Mouse (Mus musculus) cerebellum, postnatal 10 days (tissue): ENCODE data around the gene Gm17651.
A peak's percentile ranks its signal among the peaks of the same experiment; 100 is the strongest.

Experiments used
- DNase-seq, 2 experiments: peaks; one replicate each; pipeline ENCODE4 v3.0.0; 2021; ENCODE audit warnings: mixed read lengths in 2 of 2

Gene Gm17651

GRCm38 (mm10) chr3:97678416-97678815 is 3.9 kb upstream of the Gm17651 start:
- DNase-seq = no peak

DNA sequence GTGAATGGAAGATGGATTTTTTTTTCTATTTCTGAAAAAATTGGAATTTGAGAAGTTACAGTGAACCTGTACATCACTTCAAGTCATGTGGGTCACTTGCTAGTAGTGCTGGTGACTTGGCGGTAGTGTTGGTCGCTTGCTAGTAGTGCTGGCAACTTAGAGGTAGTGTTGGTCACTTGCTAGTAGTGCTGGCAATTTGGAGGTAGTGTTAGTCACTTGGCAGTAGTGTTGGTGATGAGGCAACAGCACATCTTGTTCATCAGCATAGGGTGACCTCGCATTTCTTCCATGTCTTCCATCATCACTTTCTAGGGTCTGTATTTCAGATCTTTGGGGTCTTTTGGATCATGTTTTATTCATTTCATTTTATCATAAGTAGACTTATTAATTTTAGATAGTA is 1.6 kb upstream of the Gm17651 start:
- no peak for DNase-seq

DNA sequence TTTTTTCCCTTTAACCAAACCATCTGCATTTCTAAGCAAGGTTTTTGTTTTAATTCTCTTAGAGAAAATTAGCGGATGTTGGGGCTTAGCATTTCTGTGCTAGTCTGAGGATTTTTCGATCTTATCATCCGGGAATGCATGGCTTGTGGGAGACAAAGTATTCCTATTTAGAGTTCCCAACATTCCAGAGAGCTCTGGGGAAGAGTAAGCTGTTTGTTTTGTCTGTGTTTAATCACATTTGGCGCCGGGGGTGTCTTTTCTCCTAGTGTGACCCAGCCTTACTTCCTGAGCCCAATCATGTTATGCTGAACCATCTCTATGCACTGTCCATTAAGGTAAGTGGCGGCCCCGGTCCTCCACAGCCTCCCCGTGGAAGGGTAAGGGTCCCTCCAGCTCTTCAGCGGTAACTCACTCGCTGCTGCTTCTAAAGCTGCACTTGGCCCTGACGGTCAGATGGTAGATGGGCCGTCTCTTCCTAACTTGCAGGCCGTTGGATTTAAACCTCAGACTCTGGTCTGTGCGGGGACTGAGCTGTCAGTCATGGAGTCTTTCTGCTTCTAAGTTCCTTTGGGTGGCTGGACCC is 7.3 kb downstream of the Gm17651 start:
- DNase-seq = no peak

- DNase-seq = no peak
Measured at GRCm38 (mm10) chr3:97666154-97666553, 8.3 kb downstream of the Gm17651 start.

- DNase-seq = no peak
Measured at GRCm38 (mm10) chr3:97665525-97665924, 9.0 kb downstream of the Gm17651 start.

DNA sequence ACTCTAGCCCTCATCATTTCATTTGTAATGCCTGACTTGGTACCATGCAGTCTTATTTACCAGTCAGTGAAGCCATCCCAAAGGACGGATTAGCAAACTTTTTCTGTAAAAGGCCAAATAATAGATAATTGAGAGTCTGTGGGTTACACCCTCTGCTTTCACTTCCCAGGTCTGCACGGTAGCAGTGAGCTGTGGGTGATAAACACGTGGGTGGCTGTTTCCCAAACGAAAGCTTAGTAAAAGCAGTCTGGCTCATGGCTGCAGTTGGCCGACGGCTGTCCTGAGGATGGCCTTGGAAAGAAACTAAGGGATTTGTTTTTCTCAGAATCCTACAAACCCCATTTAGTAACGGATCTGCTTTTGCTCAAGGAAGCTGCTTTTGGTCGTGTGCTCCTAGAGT is 13.3 kb downstream of the Gm17651 start:
- DNase-seq = no peak

GRCm38 (mm10) chr3:97659746-97660145 is 14.7 kb downstream of the Gm17651 start:
- no peak for DNase-seq

DNA sequence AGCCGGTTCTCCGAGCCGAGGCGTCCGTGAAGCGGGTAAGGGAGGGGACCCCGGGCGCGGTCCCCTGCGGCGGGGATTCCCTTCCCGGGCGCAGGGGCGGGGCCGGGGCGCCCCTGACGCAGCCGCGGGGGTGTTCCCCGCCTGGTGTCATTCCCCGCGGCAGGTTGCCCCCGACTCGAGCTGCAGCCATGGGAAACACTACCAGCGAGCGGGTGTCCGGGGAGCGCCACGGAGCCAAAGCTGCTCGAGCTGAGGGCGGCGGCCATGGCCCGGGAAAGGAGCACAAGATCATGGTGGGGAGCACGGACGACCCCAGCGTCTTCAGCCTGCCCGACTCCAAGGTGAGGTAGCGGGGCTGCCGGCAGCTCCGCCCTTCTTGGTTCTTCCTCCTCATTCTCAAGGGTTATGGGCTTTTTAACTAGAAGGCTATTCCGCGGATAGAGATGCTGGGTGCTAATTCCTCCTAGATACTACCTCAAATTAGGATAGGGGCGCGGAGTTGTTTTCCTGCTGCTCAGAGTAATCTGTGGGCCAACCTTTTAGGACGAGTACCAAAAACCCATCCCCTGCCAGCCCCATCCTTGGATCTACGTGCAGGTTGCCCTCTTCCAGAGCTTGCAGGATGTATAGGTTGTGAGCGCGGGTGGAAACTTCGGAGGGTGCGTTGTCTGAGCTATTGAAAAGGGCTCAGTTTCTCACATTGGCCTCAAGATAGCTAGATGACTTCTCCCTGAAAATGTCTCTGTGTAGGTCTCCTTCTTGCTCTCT is 15.9 kb downstream of the Gm17651 start:
- DNase-seq = peak in 1 of 2 experiments; percentile 28

DNA sequence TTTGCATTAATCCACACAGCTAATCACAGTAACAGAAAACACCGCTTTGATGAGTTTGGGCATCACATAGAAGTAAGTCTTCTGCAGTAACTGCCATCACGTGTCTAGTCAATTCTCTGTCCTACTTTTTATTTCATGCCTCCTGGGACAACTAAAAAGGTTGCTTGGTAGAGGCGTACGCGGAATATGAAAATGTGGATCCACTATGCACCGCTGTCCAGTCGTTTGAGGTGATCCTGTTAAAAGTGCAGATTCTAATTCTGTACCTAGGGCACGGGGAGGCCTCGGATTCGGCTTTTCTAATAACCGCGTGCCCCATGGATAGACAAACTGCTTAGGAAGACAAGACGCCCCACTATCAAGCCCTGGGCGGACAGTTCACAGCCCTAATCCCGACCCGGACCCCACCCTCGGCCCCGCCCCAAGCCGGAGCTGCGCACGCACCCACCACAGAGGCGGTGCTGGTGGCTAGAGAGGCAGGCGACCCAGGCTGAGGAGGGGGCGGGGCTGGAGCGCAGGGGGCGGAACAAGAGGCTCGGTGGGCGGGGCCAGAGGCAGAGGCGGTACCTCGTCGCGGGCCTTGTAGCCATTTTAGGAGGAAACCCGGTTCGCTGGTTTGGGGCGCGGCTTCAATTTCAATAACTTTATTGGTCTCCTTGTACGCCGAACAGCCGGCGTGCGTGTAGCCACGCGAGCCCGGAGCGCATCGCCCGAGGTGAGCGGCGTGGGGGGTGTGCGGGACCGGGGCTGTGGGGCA is 16.7 kb downstream of the Gm17651 start, which contains the start of gene Prkab2:
TSS of gene Prkab2 (plus strand) at position 539 of the 757 bp plus-strand sequence.
- DNase-seq = peak; percentile 100

- peak; percentile 45 to 57 for DNase-seq
Measured at GRCm38 (mm10) chr3:97654901-97655300, 19.6 kb downstream of the Gm17651 start.

DNA sequence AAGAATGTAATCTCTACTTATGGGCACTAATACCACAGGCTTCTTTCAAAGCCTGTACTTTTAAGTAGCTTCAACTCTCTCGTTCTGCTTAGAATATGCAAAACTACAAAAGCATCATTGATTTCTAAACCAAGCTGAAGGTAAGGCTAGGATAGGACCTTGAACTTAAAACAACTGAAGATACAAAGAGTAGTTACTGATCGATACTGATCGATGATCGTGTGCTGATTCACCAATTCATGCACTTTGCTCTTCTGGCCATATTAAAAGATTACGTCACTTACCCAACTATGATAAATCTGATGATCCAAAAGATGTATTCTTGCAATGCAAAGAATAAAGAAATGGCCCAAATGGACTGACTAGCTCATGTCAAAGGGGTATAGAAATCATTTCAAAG is 20.7 kb downstream of the Gm17651 start:
- no peak for DNase-seq

DNA sequence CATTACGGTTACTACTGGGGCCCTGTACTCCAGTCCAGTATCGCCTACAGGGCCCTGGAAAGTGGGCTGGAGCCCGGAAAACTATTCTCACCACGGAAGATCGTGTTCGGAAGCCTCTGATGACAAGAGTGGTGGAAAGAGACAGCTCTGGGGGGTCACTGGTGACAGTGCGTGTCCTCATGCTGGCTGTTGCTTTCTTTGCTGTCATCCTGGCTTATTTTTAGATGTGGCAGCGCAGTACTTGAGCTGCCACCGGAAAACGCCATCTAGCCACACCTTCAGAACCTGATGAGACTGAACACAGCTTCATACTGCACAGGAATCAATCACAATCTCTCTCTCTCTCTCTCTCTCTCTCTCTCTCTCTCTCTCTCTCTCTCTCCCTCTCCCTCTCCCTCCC is 22.9 kb downstream of the Gm17651 start:
- no peak for DNase-seq

DNA sequence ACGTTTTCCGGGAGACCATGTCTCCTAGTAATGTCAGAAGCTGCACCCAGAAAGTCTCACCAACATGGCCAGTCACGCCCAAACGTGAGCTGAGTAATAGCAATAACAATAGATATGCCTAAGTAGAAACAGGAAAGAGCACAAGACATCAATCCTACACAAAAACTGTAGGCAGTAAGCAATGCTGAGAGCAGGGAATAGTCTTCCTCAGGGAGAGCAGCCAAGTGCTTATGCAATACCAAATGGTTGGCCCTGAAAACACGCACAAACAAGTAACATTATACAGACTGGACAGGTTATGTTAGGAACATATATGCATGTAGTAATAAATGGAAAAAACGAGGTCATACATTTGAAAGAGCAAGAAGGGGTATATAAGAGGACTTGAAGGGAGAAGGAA is 25.0 kb downstream of the Gm17651 start:
- DNase-seq = no peak

GRCm38 (mm10) chr3:97649022-97649421 is 25.5 kb downstream of the Gm17651 start:
- no peak for DNase-seq

GRCm38 (mm10) chr3:97648518-97648917 is 26.0 kb downstream of the Gm17651 start:
- DNase-seq = no peak

GRCm38 (mm10) chr3:97642001-97642400 is 32.5 kb downstream of the Gm17651 start:
- no peak for DNase-seq

DNA sequence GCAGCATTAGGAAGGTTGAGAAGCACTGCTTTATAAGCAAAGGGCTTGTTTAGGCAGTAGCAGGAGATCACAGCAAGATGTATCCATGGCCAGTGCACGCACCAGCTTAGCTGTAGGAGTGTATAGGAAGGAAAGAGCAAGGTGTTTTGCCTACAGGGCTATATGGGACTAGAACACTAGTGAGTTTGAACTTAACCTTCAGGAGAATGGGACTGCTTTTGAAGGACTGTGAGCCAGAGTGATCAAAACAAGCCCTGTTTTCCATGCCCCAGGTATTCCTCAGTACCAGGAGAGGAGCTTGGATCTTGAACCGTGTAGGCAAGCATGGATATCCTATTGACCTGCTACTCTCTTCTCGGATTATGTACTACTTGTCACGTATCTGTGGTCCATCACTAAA is 33.1 kb downstream of the Gm17651 start:
- no peak for DNase-seq

- peak; percentile 20 to 34 for DNase-seq
Measured at GRCm38 (mm10) chr3:97634288-97634761, 40.2 kb downstream of the Gm17651 start.

- no peak for DNase-seq
Measured at GRCm38 (mm10) chr3:97633456-97633855, 41.0 kb downstream of the Gm17651 start.

- no peak for DNase-seq
Measured at GRCm38 (mm10) chr3:97631258-97631860, 43.1 kb downstream of the Gm17651 start.

GRCm38 (mm10) chr3:97630746-97631145 is 43.7 kb downstream of the Gm17651 start:
- no peak for DNase-seq

GRCm38 (mm10) chr3:97629941-97630340 is 44.6 kb downstream of the Gm17651 start:
- DNase-seq = no peak

DNA sequence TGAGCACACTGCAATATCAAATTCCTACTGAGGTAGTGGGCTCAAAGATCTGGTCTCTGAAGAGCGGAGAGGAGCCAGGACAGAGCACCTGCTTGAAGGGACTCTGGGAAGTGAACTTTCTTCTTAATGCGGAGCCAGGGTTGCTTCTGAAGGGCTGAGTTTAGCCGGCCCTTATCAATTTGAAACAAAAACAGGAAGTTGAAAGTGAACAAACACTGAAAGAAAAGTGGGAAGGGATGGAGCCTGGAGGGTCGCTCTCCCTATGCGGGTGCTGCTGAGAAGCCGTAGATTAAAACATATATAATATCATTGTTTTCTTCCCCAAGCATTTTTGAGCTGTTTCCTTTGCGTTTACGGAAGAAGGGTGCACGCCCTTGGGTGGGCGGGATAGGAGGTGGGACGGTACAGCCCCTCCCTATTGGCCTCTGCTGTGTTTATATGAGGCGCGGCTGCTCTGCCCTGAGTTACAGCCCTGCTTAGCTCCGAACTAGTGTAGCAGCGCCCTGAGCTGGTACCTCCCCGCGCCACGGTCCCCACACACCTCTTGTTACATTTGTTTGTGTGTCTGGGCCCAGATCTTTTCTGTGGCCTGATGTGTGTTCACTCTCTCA is 46.0 kb downstream of the Gm17651 start, which contains the start of gene Fmo5:
TSS of gene Fmo5 (plus strand) at position 414 of the 611 bp plus-strand sequence.
- DNase-seq = peak; percentile 12 to 40
